Mouse (Mus musculus): ENCODE measurements around the gene Pde7b. TPM values are rescaled to one million over a fixed set of nuclear protein-coding genes. Genes with fewer than 3 reads are reported as not detected.
"Not testable (repeated sequence)": the region's sequence is repeated elsewhere in the genome, so short reads cannot be mapped to it uniquely, and the experiment has no call there.

Gene Pde7b
- polyA plus RNA-seq, 1 experiment from 2014 or later: 7.6 TPM

DNA sequence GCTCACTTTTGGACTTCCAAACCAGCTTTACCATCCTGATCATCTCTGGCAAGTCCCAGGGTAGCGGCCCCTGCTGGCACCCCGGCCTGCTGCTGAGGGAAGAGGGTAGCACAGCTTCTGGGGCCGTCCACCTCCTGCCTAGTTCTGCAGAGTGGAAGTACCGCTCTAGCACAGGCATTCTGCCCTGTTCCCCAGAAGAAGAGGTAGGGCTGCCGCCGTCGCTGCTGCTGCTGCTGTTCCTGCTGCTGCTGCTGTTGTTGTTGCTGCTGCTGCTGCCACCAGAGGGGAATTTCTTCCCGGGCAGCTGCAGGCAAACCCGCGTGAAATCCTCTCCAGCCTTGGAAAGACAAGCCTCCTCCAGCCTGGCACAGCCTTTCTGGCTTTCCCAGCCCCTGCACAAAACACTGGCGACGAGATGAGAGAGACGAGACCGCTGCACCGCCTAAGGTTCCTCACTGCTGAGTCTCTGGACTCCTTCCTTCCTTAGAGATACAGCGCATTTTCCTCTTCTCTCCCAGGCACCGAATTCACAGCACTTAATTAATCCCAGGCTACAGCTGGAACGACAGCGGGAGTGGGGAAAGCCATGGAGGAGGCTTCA lies 176.8 kb downstream of the Pde7b start:
- Histone ChIP-seq H3K27ac (peak overlapping the region; percentile 74), H3K4me3 (replicated peaks) (peak overlapping the region; percentile 40), H3K27me3 (peaks cover 2% of the 10 kb centered on the region; the same call in 1 of the 2 replicates), H3K4me1 (replicated peaks) (peaks cover 37% of the 10 kb centered on the region), H3K9ac (replicated peaks) (peak overlapping the region; percentile 57), H3K36me3 (no peaks in the 10 kb centered on the region), H3K9me3 (no peaks in the 10 kb centered on the region), H3K4me2 (peak overlapping the region; percentile 71)
- no peak for ATAC-seq (ENCODE audit: insufficient number of reproducible peaks, insufficient read depth, low FRiP score, low TSS enrichment, low read depth)
- 1% methylated on average over 19 of the region's 19 CpGs for WGBS

DNA sequence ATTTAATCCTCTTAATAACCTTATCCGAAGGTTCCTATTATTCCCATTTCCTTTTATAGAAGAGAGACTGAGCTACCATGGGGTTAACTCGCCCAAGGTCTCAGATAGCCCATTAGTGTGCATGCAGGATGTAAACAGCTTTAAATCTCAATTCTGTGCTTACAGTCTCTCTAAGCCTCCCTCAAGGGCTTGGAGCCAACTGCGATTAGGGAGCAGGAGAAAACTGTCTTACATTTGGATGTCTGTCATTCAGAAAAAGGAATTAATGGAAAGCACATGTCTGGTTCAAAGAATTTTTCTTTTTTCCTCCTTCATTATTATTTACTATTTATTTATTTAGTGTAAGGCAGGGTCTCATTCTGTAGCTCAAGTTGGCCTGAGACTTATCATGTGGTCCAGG lies 181.8 kb downstream of the Pde7b start:
- no peak for ATAC-seq (ENCODE audit: insufficient number of reproducible peaks, insufficient read depth, low FRiP score, low TSS enrichment, low read depth)
- WGBS: 61% methylated on average over 3 of the region's 3 CpGs
- Histone ChIP-seq H3K36me3 (no peaks in the 10 kb centered on the region), H3K27me3 (peaks cover 2% of the 10 kb centered on the region; the same call in 1 of the 2 replicates), H3K9ac (replicated peaks) (no peak overlapping the region), H3K4me1 (replicated peaks) (peaks cover 13% of the 10 kb centered on the region), H3K9me3 (no peaks in the 10 kb centered on the region), H3K4me3 (replicated peaks) (no peak overlapping the region), H3K4me2 (no peak overlapping the region), H3K27ac (no peak overlapping the region)

DNA sequence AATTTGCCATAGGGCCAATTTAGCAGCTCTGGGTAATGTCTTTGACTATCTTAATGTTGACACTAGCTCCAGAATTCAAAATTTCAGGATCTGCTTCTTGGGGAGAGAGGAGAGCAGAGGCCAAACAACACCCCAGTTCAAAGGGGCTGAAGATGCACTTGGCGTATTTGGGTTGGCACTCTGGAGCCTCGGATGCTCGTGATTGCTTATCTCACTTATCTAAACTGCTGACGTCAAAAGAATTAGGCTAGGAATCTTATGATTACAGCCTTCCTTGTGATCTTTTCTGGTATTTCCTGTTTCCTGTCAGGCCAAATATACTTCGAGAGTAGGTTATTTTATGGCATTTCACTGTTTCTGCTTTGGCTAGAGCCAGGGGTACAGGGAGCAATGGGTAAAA lies 191.1 kb downstream of the Pde7b start:
- H3K4me1 ChIP-seq (replicated peaks): no peaks in the 10 kb centered on the region
- no peak for ATAC-seq (ENCODE audit: insufficient number of reproducible peaks, insufficient read depth, low FRiP score, low TSS enrichment, low read depth)
- H3K27ac ChIP-seq: no peak overlapping the region
- no peaks in the 10 kb centered on the region for H3K27me3 ChIP-seq
- no peaks in the 10 kb centered on the region for H3K36me3 ChIP-seq
- no peak overlapping the region for H3K4me3 ChIP-seq (replicated peaks)
- no peaks in the 10 kb centered on the region for H3K9me3 ChIP-seq
- no peak overlapping the region for H3K4me2 ChIP-seq
- 28% methylated on average over 5 of the region's 5 CpGs for WGBS
- no peak overlapping the region for H3K9ac ChIP-seq (replicated peaks)

DNA sequence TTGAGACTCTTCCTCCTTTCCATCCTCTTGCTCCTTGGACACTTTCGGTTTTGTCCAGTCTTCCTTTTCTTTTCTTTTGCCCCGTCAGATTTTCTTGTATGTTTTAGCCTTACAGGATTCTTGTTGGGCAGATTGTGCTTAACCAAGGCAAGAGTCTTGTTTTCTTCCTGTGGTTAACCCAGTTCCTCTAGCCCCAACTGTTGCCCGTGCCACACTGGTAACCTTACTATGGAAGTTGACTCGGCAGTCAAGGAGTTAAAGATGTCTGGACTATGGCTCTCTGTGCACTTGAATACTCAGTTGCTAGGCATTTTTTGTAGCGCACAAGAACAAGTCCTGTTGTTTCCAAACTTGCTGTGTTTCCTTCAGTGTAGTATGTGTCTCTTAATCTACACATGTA lies 193.0 kb downstream of the Pde7b start:
- H3K27ac ChIP-seq: no peak overlapping the region
- H3K9ac ChIP-seq (replicated peaks): no peak overlapping the region
- no peak for ATAC-seq (ENCODE audit: insufficient number of reproducible peaks, insufficient read depth, low FRiP score, low TSS enrichment, low read depth)
- no peak overlapping the region for H3K4me3 ChIP-seq (replicated peaks)
- no peaks in the 10 kb centered on the region for H3K4me1 ChIP-seq (replicated peaks)
- WGBS: 87% methylated on average over 5 of the region's 5 CpGs
- H3K36me3 ChIP-seq: no peaks in the 10 kb centered on the region
- no peak overlapping the region for H3K4me2 ChIP-seq
- no peaks in the 10 kb centered on the region for H3K27me3 ChIP-seq
- no peaks in the 10 kb centered on the region for H3K9me3 ChIP-seq

DNA sequence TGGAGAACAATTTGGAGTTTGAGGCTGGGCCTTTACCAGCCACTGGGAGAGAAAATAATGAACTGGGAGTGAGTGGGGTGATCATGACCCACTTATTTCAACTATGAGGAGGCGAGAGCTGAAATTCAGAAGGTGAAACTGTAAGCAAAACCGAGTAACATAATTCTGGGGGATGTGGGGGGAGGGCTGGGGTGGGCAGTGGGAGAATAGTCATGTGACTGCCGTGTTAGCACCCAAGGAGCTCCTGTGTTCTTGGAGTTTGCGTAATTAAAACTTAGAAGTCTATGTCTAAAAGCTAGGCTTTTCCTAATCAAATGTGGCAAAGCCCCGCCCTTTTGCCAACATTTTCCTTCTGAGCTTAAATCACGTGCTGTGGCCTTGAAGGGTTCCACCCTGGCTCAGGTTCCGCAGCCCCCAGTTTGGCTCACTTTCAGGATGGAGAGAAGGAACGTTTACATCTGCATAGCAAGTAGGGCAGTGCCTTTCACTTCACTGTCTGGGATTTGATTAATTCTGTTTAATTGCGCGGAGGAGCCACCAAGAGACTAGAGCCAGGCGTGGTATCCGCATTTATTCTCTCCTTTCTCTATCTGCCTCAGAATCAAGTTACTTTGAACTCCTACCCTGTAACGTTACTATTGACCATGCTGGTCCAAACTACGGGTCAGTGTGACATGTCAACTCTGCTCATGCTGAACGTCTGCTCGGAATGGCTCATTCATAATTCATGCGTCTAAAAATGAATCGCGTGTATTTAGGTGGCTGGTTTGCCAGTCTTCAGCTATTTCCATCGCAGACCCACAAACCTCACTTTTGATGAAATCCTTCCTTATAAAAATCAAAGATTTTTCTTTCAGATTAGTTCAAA lies 196.1 kb downstream of the Pde7b start:
- Histone ChIP-seq H3K4me3 (replicated peaks) (no peak overlapping the region), H3K27ac (no peak overlapping the region), H3K9me3 (no peaks in the 10 kb centered on the region), H3K9ac (replicated peaks) (no peak overlapping the region), H3K4me1 (replicated peaks) (no peaks in the 10 kb centered on the region), H3K27me3 (no peaks in the 10 kb centered on the region), H3K4me2 (no peak overlapping the region), H3K36me3 (no peaks in the 10 kb centered on the region)
- 86% methylated on average over 20 of the region's 20 CpGs for WGBS
- ATAC-seq (ENCODE audit: insufficient number of reproducible peaks, insufficient read depth, low FRiP score, low TSS enrichment, low read depth): no peak

DNA sequence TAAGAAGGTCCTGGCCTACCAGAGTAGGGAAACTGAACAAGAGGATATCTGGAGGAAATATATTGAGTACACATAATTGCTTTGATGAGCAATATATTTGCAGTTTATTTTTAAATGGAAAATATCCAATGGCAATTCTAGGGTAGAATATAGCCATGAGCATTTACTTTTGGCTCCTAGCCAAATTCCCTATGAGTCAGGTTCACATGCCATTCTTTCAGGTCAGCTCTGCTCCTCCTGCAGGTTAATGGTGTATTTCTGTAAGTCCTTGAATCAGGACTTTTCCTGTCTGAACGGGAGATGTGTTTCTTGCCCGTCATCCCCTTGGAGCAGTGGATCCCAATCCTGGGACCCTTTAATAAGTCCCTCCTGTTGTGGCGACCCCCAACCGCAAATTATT lies 197.1 kb downstream of the Pde7b start:
- H3K9me3 ChIP-seq: no peaks in the 10 kb centered on the region

DNA sequence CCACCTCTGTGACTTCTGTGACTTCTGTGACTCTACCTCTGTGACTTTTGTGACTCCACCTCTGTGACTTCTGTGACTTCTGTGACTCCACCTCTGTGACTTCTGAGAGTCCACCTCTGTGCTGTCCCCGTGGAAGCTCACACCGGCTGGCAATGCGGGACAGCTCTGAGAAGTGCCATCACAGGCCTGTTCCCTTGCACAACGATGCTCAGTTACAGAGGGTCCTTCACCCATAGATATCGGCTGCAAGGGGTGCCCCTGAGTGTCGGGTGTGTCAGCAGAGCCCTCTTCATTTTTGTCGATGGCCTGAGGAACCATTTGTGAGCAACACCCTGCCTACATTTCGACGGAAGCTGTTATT lies 206.4 kb downstream of the Pde7b start:
- no peak overlapping the region for H3K27ac ChIP-seq
- H3K9me3 ChIP-seq: no peaks in the 10 kb centered on the region
- H3K9ac ChIP-seq (replicated peaks): no peak overlapping the region
- no peaks in the 10 kb centered on the region for H3K27me3 ChIP-seq
- H3K4me1 ChIP-seq (replicated peaks): no peaks in the 10 kb centered on the region
- no peak overlapping the region for H3K4me3 ChIP-seq (replicated peaks)
- no peak overlapping the region for H3K4me2 ChIP-seq
- 82% methylated on average over 9 of the region's 9 CpGs for WGBS
- no peak for ATAC-seq (ENCODE audit: insufficient number of reproducible peaks, insufficient read depth, low FRiP score, low TSS enrichment, low read depth)
- no peaks in the 10 kb centered on the region for H3K36me3 ChIP-seq

More for the DNA sequence above, 197.1 kb downstream of the Pde7b start:
- no peaks in the 10 kb centered on the region for H3K27me3 ChIP-seq
- no peaks in the 10 kb centered on the region for H3K4me1 ChIP-seq (replicated peaks)
- no peaks in the 10 kb centered on the region for H3K36me3 ChIP-seq
- no peak for ATAC-seq (ENCODE audit: insufficient number of reproducible peaks, insufficient read depth, low FRiP score, low TSS enrichment, low read depth)
- H3K9ac ChIP-seq (replicated peaks): no peak overlapping the region
- no peak overlapping the region for H3K4me2 ChIP-seq
- no peak overlapping the region for H3K27ac ChIP-seq
- H3K4me3 ChIP-seq (replicated peaks): no peak overlapping the region
- WGBS: 74% methylated on average over 4 of the region's 4 CpGs

DNA sequence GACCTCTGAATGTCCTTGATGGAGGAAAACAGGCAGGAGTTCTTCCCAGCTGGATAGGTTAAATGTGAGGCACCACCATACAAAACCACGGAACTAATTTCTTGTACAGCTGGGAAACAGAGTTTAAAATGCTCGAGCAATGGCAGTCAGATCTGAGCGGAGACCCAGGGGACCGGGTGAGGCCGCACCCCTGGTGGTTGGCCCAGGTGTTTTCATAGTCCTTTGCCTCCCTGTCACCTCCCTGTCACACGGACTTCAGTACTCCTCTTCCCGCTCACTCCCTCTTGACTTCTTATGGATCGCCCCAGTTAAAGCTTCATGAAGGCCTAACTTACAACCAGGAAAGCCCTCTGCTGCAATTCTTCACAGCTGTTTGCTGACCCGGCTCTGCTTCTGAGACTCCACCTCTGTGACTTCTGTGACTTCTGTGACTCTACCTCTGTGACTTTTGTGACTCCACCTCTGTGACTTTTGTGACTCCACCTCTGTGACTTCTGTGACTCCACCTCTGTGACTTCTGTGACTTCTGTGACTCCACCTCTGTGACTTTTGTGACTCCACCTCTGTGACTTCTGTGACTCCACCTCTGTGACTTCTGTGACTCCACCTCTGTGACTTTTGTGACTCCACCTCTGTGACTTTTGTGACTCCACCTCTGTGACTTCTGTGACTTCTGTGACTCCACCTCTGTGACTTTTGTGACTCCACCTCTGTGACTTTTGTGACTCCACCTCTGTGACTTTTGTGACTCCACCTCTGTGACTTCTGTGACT lies 206.9 kb downstream of the Pde7b start:
- H3K27me3 ChIP-seq; H3K4me2 ChIP-seq; H3K9me3 ChIP-seq; H3K4me1 ChIP-seq (replicated peaks); ATAC-seq (ENCODE audit: insufficient number of reproducible peaks, insufficient read depth, low FRiP score, low TSS enrichment, low read depth); H3K4me3 ChIP-seq (replicated peaks); H3K27ac ChIP-seq; H3K36me3 ChIP-seq; H3K9ac ChIP-seq (replicated peaks): not testable (repeated sequence)
- WGBS: 59% methylated on average over 9 of the region's 9 CpGs

DNA sequence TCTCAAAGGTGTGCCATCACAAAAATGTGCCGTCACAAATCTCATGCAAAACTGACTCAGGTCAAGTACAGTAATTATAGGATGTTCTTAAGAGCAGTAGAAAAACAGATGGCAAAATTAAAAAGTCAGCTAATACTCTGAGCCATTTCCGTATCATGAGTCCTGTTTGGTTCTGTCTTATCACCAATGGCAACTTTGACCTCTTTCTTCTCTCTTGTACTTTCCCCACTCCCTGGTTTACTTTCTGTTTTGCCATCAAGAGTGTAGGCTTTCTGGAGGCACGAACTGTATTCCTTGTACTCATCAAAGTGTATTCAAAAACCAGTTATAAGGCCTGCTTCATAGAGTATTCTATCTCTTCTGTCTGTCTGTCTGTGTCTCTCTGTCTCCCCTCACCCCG lies 211.0 kb downstream of the Pde7b start:
- Histone ChIP-seq H3K27me3 (no peaks in the 10 kb centered on the region), H3K27ac (no peak overlapping the region), H3K4me1 (replicated peaks) (no peaks in the 10 kb centered on the region), H3K9me3 (no peaks in the 10 kb centered on the region), H3K9ac (replicated peaks) (no peak overlapping the region), H3K4me2 (no peak overlapping the region), H3K36me3 (no peaks in the 10 kb centered on the region), H3K4me3 (replicated peaks) (no peak overlapping the region)
- WGBS: 90% methylated on average over 4 of the region's 4 CpGs
- no peak for ATAC-seq (ENCODE audit: insufficient number of reproducible peaks, insufficient read depth, low FRiP score, low TSS enrichment, low read depth)

DNA sequence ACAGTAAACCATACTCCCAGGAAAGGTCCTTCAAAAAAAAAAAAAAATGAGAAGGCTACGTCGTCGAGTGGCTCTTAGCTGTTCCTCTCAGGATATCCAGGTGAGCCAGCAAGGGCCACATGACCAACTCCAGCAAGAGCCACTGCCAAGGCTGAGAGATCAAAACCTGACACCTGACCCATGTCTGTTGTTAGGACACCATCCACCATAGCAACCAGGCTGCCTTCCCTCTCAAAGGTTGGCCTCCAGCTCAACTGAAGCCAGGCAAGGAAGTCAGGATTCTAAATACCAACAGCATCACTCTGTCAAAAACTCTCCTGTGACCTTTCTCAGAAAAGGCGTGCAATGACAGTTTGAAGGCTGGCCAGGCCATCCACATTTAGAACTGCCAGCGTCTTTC lies 211.4 kb downstream of the Pde7b start:
- Histone ChIP-seq H3K27me3 (no peaks in the 10 kb centered on the region), H3K36me3 (no peaks in the 10 kb centered on the region), H3K27ac (no peak overlapping the region), H3K4me3 (replicated peaks) (no peak overlapping the region), H3K9me3 (no peaks in the 10 kb centered on the region), H3K4me1 (replicated peaks) (peaks cover 2% of the 10 kb centered on the region), H3K9ac (replicated peaks) (no peak overlapping the region), H3K4me2 (no peak overlapping the region)
- ATAC-seq (ENCODE audit: insufficient number of reproducible peaks, insufficient read depth, low FRiP score, low TSS enrichment, low read depth): no peak
- WGBS: 94% methylated on average over 5 of the region's 5 CpGs

DNA sequence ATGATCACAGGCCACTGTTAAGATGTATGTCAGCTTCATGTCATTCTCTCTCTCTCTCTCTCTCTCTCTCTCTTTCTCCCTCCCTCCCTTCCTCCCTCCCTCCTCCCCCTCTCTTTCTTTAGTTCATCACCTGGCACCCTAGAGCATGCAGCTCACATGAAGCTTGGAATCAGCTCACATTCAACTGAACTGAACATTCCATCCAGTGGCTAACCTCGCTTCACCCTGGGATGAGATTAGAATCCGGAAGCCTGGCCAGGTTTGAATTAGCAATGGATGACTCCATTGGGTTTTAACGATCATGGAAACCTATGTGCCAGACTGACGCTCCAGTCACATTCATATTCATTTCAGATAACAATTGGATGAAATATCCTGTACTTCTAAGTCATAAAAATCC lies 215.1 kb downstream of the Pde7b start:
- Histone ChIP-seq H3K4me1 (replicated peaks) (peaks cover 13% of the 10 kb centered on the region), H3K27ac (no peak overlapping the region), H3K36me3 (no peaks in the 10 kb centered on the region), H3K9me3 (0 out of 2 replicates have a peak, but pooled peaks cover 4% of the 10 kb centered on the region), H3K4me2 (no peak overlapping the region), H3K27me3 (no peaks in the 10 kb centered on the region), H3K4me3 (replicated peaks) (no peak overlapping the region), H3K9ac (replicated peaks) (no peak overlapping the region)
- no peak for ATAC-seq (ENCODE audit: insufficient number of reproducible peaks, insufficient read depth, low FRiP score, low TSS enrichment, low read depth)
- 66% methylated on average over 4 of the region's 4 CpGs for WGBS

All from limb, embryonic 12.5 days (tissue).